Mouse (Mus musculus) heart, adult 9 months (tissue): ENCODE measurements around the gene Slc7a8.

Experiments
- DNase-seq, 2 experiments: peaks; one replicate each; pipeline ENCODE4 v3.0.0; 2022; ENCODE audit warnings: low spot score in 2 of 2

Gene Slc7a8

GRCm38 (mm10) chr14:54737634-54738033 lies 44.1 kb downstream of the Slc7a8 start:
- DNase-seq, result no peak

- DNase-seq, result no peak
Observed at GRCm38 (mm10) chr14:54736555-54737552, 44.9 kb downstream of the Slc7a8 start.

GRCm38 (mm10) chr14:54735221-54735620 lies 46.5 kb downstream of the Slc7a8 start:
- DNase-seq, result no peak

GRCm38 (mm10) chr14:54734004-54734403 lies 47.7 kb downstream of the Slc7a8 start:
- no peak for DNase-seq

- no peak for DNase-seq
Observed at GRCm38 (mm10) chr14:54732206-54732605, 49.5 kb downstream of the Slc7a8 start.

GRCm38 (mm10) chr14:54730305-54730704 lies 51.4 kb downstream of the Slc7a8 start:
- no peak for DNase-seq

GRCm38 (mm10) chr14:54728823-54729653 lies 52.7 kb downstream of the Slc7a8 start:
- no peak for DNase-seq

- no peak for DNase-seq
Observed at GRCm38 (mm10) chr14:54727565-54727964, 54.2 kb downstream of the Slc7a8 start.

- no peak for DNase-seq
Observed at GRCm38 (mm10) chr14:54724049-54724448, 57.7 kb downstream of the Slc7a8 start.

- DNase-seq, result no peak
Observed at GRCm38 (mm10) chr14:54721711-54722110, 60.0 kb downstream of the Slc7a8 start.

GRCm38 (mm10) chr14:54720654-54721350 lies 60.9 kb downstream of the Slc7a8 start:
- DNase-seq, result peak in 1 of 2 experiments; percentile 19

GRCm38 (mm10) chr14:54720041-54720440 lies 61.7 kb downstream of the Slc7a8 start:
- no peak for DNase-seq

- DNase-seq, result no peak
Observed at GRCm38 (mm10) chr14:54715402-54715801, 66.3 kb downstream of the Slc7a8 start.

- DNase-seq, result no peak
Observed at GRCm38 (mm10) chr14:54714617-54715081, 67.1 kb downstream of the Slc7a8 start.

GRCm38 (mm10) chr14:54714121-54714520 lies 67.6 kb downstream of the Slc7a8 start:
- DNase-seq, result peak; percentile 52 to 74

- DNase-seq, result peak in 1 of 2 experiments; percentile 13
Observed at GRCm38 (mm10) chr14:54712861-54713260, 68.9 kb downstream of the Slc7a8 start.

- no peak for DNase-seq
Observed at GRCm38 (mm10) chr14:54712074-54712473, 69.7 kb downstream of the Slc7a8 start, which contains the start of gene Cebpe. TSS of gene Cebpe (minus strand) at chr14:54712174.

GRCm38 (mm10) chr14:54709054-54709453 lies 72.7 kb downstream of the Slc7a8 start:
- no peak for DNase-seq

- no peak for DNase-seq
Observed at GRCm38 (mm10) chr14:54706589-54707320, 75.0 kb downstream of the Slc7a8 start.

GRCm38 (mm10) chr14:54705844-54706243 lies 75.9 kb downstream of the Slc7a8 start:
- DNase-seq, result no peak

GRCm38 (mm10) chr14:54703207-54703606 lies 78.5 kb downstream of the Slc7a8 start:
- DNase-seq, result no peak
